Mouse (Mus musculus): ENCODE data around the gene Gm49380. TPM values are rescaled to one million over a fixed set of nuclear protein-coding genes. Genes with fewer than 3 reads are reported as not detected.

The Gm49380 gene
- polyA plus RNA-seq, 2 experiments from 2014 or later, result not detected

GRCm38 (mm10) chr9:44074395-44075275 is 38.7 kb downstream of the Gm49380 start:
- no peak for ATAC-seq

GRCm38 (mm10) chr9:44073115-44073514 is 40.2 kb downstream of the Gm49380 start:
- ATAC-seq, result no peak

- ATAC-seq, result no peak
Measured at GRCm38 (mm10) chr9:44072599-44072915, 40.7 kb downstream of the Gm49380 start.

GRCm38 (mm10) chr9:44071914-44072598 is 41.2 kb downstream of the Gm49380 start:
- no peak for ATAC-seq

- no peak for ATAC-seq
Measured at GRCm38 (mm10) chr9:44070844-44071231, 42.5 kb downstream of the Gm49380 start.

GRCm38 (mm10) chr9:44070113-44070843 is 43.0 kb downstream of the Gm49380 start:
- no peak for ATAC-seq

GRCm38 (mm10) chr9:44069252-44069651 is 44.0 kb downstream of the Gm49380 start:
- ATAC-seq, result no peak

GRCm38 (mm10) chr9:44067960-44068330 is 45.4 kb downstream of the Gm49380 start:
- ATAC-seq, result no peak

GRCm38 (mm10) chr9:44067241-44067959 is 45.9 kb downstream of the Gm49380 start:
- peak; percentile 30 for ATAC-seq

GRCm38 (mm10) chr9:44066785-44067225 is 46.5 kb downstream of the Gm49380 start, which contains the start of gene Usp2:
Usp2 (plus strand) TSS chr9:44067021.
- peak; percentile 99 for ATAC-seq

GRCm38 (mm10) chr9:44065177-44065576 is 48.1 kb downstream of the Gm49380 start:
- no peak for ATAC-seq

DNA sequence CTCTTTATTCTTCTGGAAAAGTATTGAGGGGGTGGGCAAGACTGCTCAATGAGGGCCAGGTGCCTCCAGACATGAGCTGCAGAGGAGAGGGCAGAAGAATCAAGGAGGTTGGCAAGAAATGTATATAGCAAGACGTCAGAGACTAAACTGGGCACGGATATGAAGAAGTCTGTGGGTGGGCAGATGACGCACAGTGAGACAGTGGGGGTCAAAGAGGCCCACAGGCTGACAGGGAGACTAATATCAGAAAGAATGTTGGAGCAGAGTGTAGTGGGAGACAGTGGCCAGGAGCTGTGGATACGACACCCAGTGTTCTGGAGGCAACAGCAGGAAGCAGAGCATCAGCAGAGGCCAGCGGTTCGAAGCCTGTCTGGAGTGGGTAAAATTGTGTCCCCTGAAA is 54.7 kb downstream of the Gm49380 start:
- ATAC-seq, result no peak

DNA sequence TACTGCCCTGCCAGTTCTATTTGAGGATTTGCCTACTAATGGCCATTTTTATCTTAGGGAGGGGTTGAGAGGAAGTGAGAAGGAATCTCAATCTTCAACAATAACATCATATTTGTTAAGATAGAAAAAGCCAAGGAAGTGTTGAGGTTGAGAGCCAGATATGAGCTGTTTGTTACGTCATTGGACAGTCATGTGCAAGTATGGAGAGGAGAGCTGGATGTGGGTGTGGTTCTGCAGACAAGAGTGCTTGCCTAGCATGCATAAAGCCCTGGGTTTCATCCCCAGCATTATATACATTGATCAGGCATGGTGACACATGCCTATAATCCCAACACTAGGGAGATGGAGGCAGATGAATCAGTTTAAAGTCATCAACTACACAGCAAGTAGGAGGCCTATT is 59.4 kb downstream of the Gm49380 start:
- no peak for ATAC-seq

DNA sequence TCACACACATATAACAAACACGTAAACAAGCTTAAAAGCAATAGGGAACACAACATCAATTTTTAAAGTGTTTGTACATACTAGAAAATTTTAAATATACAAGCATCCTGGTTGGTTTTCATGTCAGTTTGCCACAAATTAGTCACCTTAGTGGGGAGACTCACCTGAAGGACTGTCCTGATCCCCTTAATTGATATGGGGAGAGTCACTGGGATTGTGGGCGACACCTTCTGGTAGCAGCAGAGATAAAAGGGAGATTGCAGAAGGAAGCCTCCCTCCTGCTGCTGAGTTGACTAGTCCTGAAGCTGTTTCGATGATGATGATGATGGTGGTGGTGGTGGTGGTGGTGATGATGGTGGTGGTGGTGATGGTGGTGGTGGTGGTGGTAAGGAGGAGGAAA is 60.4 kb downstream of the Gm49380 start:
- ATAC-seq, result peak; percentile 43

GRCm38 (mm10) chr9:44049381-44050165 is 63.7 kb downstream of the Gm49380 start:
- no peak for ATAC-seq

DNA sequence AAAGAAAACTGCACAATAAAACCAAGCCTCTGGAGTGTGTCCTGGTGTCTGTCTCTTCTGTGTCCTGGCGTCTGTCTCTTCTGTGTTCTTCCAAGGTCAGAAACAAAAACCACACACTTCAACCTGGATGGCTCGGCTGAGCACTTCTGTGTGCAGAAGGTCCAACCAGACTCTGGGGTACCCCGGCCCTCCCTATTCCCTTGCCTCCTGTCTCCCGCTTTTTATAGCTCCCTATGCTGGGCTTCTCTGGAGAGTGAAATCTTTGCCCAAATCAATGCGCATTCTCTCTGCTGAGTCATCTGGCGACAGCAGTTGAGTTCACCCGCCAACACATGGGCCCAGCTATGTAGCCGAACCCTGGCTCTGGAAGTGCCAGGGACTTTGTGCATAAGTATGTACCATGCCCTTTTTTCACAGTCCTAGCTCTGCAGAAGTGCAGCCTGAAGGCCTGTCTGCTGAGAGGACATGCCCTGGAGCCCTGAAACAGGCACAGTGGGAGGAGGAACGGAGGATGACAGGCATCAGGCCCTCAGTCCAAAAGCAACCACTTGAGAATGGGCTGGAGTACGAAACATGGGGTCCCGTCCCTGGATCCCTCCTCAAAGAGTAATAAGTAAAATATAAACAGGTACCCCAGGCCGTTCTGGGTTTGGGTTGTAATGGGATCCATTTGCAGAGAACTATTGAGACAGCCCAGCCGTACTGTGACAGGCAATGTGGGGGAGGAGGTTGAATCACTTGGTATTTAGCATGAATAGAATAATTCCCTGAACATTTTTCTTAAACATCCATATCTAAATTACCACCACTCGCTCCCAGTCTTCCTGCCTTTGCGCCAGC is 64.5 kb downstream of the Gm49380 start:
- ATAC-seq, result no peak

- no peak for ATAC-seq
Measured at GRCm38 (mm10) chr9:44047571-44048490, 65.5 kb downstream of the Gm49380 start.

- ATAC-seq, result peak; percentile 69
Measured at GRCm38 (mm10) chr9:44047071-44047470, 66.2 kb downstream of the Gm49380 start.

DNA sequence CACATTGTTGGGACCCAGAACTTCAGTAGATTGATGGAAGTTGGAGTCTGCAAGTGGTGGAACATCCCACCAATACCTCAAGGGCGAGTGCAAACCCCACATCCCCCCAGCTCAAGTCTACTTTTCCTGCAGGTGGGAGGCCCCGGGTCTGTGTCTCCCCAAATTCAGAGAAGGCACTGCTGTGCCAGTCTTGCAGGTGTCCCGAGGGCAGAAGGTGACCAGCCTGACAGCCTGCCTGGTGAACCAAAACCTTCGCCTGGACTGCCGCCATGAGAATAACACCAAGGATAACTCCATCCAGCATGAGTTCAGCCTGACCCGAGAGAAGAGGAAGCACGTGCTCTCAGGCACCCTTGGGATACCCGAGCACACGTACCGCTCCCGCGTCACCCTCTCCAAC is 66.9 kb downstream of the Gm49380 start:
- ATAC-seq, result no peak

DNA sequence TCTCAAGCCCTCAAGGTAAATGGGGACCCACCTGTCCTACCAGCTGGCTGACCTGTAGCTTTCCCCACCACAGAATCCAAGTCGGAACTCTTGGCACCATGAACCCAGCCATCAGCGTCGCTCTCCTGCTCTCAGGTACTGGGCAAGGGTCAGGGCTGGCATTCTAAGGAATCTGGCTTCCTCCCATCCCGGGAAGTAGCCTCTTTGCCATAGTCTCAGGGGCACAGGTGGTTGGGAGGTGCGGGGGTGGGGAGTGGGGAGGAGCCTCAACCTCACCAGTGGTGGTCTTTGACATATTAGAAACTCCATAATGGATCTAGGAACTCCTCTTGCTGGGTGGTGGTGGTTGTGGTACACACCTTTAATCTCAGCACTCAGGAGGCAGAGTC is 67.4 kb downstream of the Gm49380 start:
- ATAC-seq, result no peak
